26 mouse cellular contexts compared by ENCODE assay signal in the genomic region with DNA sequence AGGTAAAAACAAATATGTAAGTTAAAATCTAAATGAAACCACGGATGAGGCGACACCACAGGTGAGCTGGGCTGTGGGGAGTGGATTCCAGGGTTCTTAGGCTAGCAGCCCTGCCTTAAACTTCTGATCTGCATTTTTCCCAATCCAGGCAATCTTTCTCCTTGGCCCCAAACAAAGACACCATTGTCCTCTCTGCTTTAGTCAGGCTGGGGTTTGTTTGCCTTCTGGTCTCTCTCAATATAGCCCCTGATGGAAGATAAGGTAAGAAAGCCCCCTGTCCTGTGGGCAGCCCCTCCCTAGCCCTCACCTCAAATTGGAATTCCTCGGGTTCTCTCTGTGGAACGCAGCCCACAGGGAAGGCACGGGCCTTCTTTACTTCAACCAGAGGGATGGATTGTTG. TPM values are rescaled to one million over a fixed set of nuclear protein-coding genes. Genes with fewer than 3 reads are reported as not detected.
A peak's percentile ranks its signal among the peaks of the same experiment; 100 is the strongest.
DNase-seq lines count a peak whose midpoint lies in the region; ATAC-seq and TF ChIP-seq lines count a peak whose summit lies in the region.
"Had no signal": no experiment of that assay in that cellular context is flagged by ENCODE, and none has a peak within 500 bp of the region (broad histone marks: within the 10 kb centered on the region; RNA-seq: fewer than 3 reads in every experiment).

No protein-coding gene starts in this region.

- no peak overlapping the region for H3K27ac ChIP-seq in hindbrain, embryonic 11.5 days (ENCODE audit: low read depth, low read length)
- H3K27ac ChIP-seq in hindbrain, embryonic 16.5 days (ENCODE audit: low read depth, low read length), result no peak overlapping the region
- H3K27ac ChIP-seq in lung, embryonic 15.5 days, result peak overlapping the region; percentile 51
- no peak overlapping the region for H3K27ac ChIP-seq in lung, postnatal 0 days (ENCODE audit: low read length)
- H3K27ac ChIP-seq: heart, embryonic 15.5 days; limb, embryonic 15.5 days; liver, embryonic 15.5 days had no signal

- TF ChIP-seq CTCF in lung, postnatal 0 days (IDR thresholded peaks at IDR 0.05), result no peak
- TF ChIP-seq CTCF in E14TG2a.4 (conservative IDR thresholded peaks at IDR 0.05; ENCODE audit: low read length), result no peak

- peak; percentile 12; the same call in 1 of the 2 replicates for ATAC-seq in hindbrain, embryonic 11.5 days (ENCODE audit: low FRiP score)
- no peak for ATAC-seq in hindbrain, embryonic 16.5 days
- peak; percentile 34; the same call in 1 of the 2 replicates for ATAC-seq in lung, embryonic 15.5 days (ENCODE audit: borderline replicate concordance, extremely low read depth, low FRiP score, low TSS enrichment)
- no peak for ATAC-seq in lung, postnatal 0 days
- ATAC-seq: activated CD4-positive, CD25-positive, alpha-beta regulatory T cell, adult 4 months; forebrain, embryonic 14.5 days; Patski had no signal

- no peaks in the 10 kb centered on the region for H3K36me3 ChIP-seq in hindbrain, embryonic 11.5 days (ENCODE audit: control insufficient read depth, insufficient read depth, low read length)
- H3K36me3 ChIP-seq in hindbrain, embryonic 16.5 days (ENCODE audit: control insufficient read depth, insufficient read depth, low read length), result no peaks in the 10 kb centered on the region
- H3K36me3 ChIP-seq in lung, embryonic 15.5 days, result 0 out of 2 replicates have a peak, but pooled peaks cover 2% of the 10 kb centered on the region
- no peaks in the 10 kb centered on the region for H3K36me3 ChIP-seq in lung, postnatal 0 days (ENCODE audit: insufficient read depth, low read length)
- H3K36me3 ChIP-seq in E14TG2a.4 (ENCODE audit: insufficient read depth, low read length), result no peaks in the 10 kb centered on the region
- H3K36me3 ChIP-seq: heart, embryonic 15.5 days; limb, embryonic 15.5 days; liver, embryonic 15.5 days had no signal

- no peak overlapping the region for H3K4me3 ChIP-seq in hindbrain, embryonic 11.5 days (ENCODE audit: low read depth, low read length)
- no peak overlapping the region for H3K4me3 ChIP-seq in hindbrain, embryonic 16.5 days (ENCODE audit: low read length)
- no peak overlapping the region for H3K4me3 ChIP-seq in lung, embryonic 15.5 days
- H3K4me3 ChIP-seq in lung, postnatal 0 days (ENCODE audit: low read depth, low read length), result no peak overlapping the region
- 0 out of 2 replicates have a peak overlapping the region, but pooled peaks have one; percentile 3 for H3K4me3 ChIP-seq in E14TG2a.4 (replicated peaks; ENCODE audit: low read length)
- H3K4me3 ChIP-seq: heart, embryonic 15.5 days; limb, embryonic 15.5 days; liver, embryonic 15.5 days had no signal

- no peaks in the 10 kb centered on the region for H3K4me1 ChIP-seq in hindbrain, embryonic 11.5 days (replicated peaks; ENCODE audit: control insufficient read depth, insufficient read depth, low read length)
- no peaks in the 10 kb centered on the region for H3K4me1 ChIP-seq in hindbrain, embryonic 16.5 days (ENCODE audit: control insufficient read depth, insufficient read depth, low read depth, low read length)
- no peaks in the 10 kb centered on the region for H3K4me1 ChIP-seq in lung, embryonic 15.5 days
- H3K4me1 ChIP-seq in lung, postnatal 0 days (ENCODE audit: insufficient read depth, low read depth, low read length), result no peaks in the 10 kb centered on the region
- H3K4me1 ChIP-seq in E14TG2a.4 (replicated peaks; ENCODE audit: low read depth, low read length), result peaks cover 47% of the 10 kb centered on the region
- H3K4me1 ChIP-seq: heart, embryonic 15.5 days had no signal

- H3K9me3 ChIP-seq in hindbrain, embryonic 11.5 days (ENCODE audit: control insufficient read depth, low read length), result no peaks in the 10 kb centered on the region
- H3K9me3 ChIP-seq in hindbrain, embryonic 16.5 days (ENCODE audit: control insufficient read depth, low read length), result no peaks in the 10 kb centered on the region
- H3K9me3 ChIP-seq in lung, embryonic 15.5 days, result no peaks in the 10 kb centered on the region
- no peaks in the 10 kb centered on the region for H3K9me3 ChIP-seq in lung, postnatal 0 days (ENCODE audit: low read length)
- no peaks in the 10 kb centered on the region for H3K9me3 ChIP-seq in E14TG2a.4 (ENCODE audit: low read length)
- H3K9me3 ChIP-seq: heart, embryonic 15.5 days; limb, embryonic 15.5 days; liver, embryonic 15.5 days had no signal

- no peaks in the 10 kb centered on the region for H3K27me3 ChIP-seq in hindbrain, embryonic 11.5 days (ENCODE audit: control insufficient read depth, insufficient read depth, low read length)
- no peaks in the 10 kb centered on the region for H3K27me3 ChIP-seq in hindbrain, embryonic 16.5 days (replicated peaks; ENCODE audit: control insufficient read depth, insufficient read depth, low read length)
- no peaks in the 10 kb centered on the region for H3K27me3 ChIP-seq in lung, embryonic 15.5 days
- H3K27me3 ChIP-seq in lung, postnatal 0 days (replicated peaks; ENCODE audit: insufficient read depth, low read length), result no peaks in the 10 kb centered on the region
- no peaks in the 10 kb centered on the region for H3K27me3 ChIP-seq in E14TG2a.4 (ENCODE audit: insufficient read depth, low read length)
- H3K27me3 ChIP-seq: heart, embryonic 15.5 days; limb, embryonic 15.5 days; liver, embryonic 15.5 days; Patski had no signal

- 35% methylated on average over 5 of the region's 5 CpGs for WGBS in hindbrain, embryonic 11.5 days
- WGBS in hindbrain, embryonic 16.5 days, result 39% methylated on average over 5 of the region's 5 CpGs
- 54% methylated on average over 5 of the region's 5 CpGs for WGBS in lung, embryonic 15.5 days
- 47% methylated on average over 5 of the region's 5 CpGs for WGBS in lung, postnatal 0 days

- TF ChIP-seq EP300 in lung, postnatal 0 days (IDR thresholded peaks at IDR 0.05), result no peak

- H3K9ac ChIP-seq in hindbrain, embryonic 11.5 days (ENCODE audit: low read depth, low read length), result no peak overlapping the region
- no peak overlapping the region for H3K9ac ChIP-seq in hindbrain, embryonic 16.5 days (ENCODE audit: low read depth, low read length)
- no peak overlapping the region for H3K9ac ChIP-seq in lung, embryonic 15.5 days
- H3K9ac ChIP-seq in lung, postnatal 0 days (replicated peaks; ENCODE audit: low read depth), result no peak overlapping the region
- H3K9ac ChIP-seq: heart, embryonic 15.5 days; limb, embryonic 15.5 days; liver, embryonic 15.5 days had no signal

- H3K4me2 ChIP-seq in hindbrain, embryonic 11.5 days (replicated peaks; ENCODE audit: low read depth, low read length), result no peak overlapping the region
- no peak overlapping the region for H3K4me2 ChIP-seq in hindbrain, embryonic 16.5 days (ENCODE audit: low read length)
- H3K4me2 ChIP-seq in lung, embryonic 15.5 days, result no peak overlapping the region
- no peak overlapping the region for H3K4me2 ChIP-seq in lung, postnatal 0 days (replicated peaks; ENCODE audit: low read depth, low read length)
- H3K4me2 ChIP-seq: heart, embryonic 15.5 days; limb, embryonic 15.5 days; liver, embryonic 15.5 days had no signal

- peak; percentile 14 for DNase-seq in hindbrain, embryonic 11.5 days (ENCODE audit: low spot score)
- DNase-seq in lung, postnatal 0 days (ENCODE audit: low spot score), result no peak
- DNase-seq in R1 (ENCODE audit: low read depth, low spot score), result peak; percentile 55
- no peak for DNase-seq in adrenal gland, postnatal 36 days
- no peak for DNase-seq in frontal cortex, adult 2 months (ENCODE audit: extremely low spot score in 1 of 2, low spot score in 1 of 2)
- DNase-seq: adrenal gland, postnatal 10 days; cerebellum, postnatal 10 days; embryo, embryonic 11 days; gastrocnemius, postnatal 14 days; heart, adult 18-20 months; heart, postnatal 4 days; kidney, postnatal 14 days; lung, postnatal 4 days; right cerebral cortex, postnatal 4 days; thymus, postnatal 25 days had no signal

RNA-seq across cellular contexts. Expression of a gene that starts 21.7 kb away (rescaled TPM):
- 0.25 and 0.28 TPM in 2 replicates for polyA plus RNA-seq in hindbrain, embryonic 11.5 days (2014; fragmentation: Nextera tagmentation; extraction: Ambion mirVana)
- 0.10 TPM in 1 of 2 replicates, not detected in the other for polyA plus RNA-seq in hindbrain, embryonic 16.5 days (2015; fragmentation: Nextera tagmentation; extraction: Ambion mirVana)
- polyA plus RNA-seq in lung, embryonic 15.5 days (2015; fragmentation: Nextera tagmentation; extraction: Ambion mirVana), result 4.8 and 5.5 TPM in 2 replicates
- 3.9 and 4.0 TPM in 2 replicates for polyA plus RNA-seq in lung, postnatal 0 days (2015; fragmentation: Nextera tagmentation; extraction: Ambion mirVana)
- total RNA-seq in adrenal gland, postnatal 36 days (2021), result not detected
- polyA plus RNA-seq in frontal cortex, adult 2 months (2012; rRNA removed), result 6.1 and 8.3 TPM in 2 replicates
- total RNA-seq: adrenal gland, postnatal 10 days; gastrocnemius, postnatal 14 days; heart, adult 18-20 months; heart, postnatal 4 days; neutrophil, adult 5-6 weeks had no signal
- polyA plus RNA-seq: activated CD4-positive, CD25-positive, alpha-beta regulatory T cell, adult 4 months; forebrain, embryonic 14.5 days; liver, embryonic 15.5 days; Patski had no signal

RNA-seq across cellular contexts. Expression of a gene that starts 39.6 kb away (rescaled TPM):
- polyA plus RNA-seq in hindbrain, embryonic 11.5 days (2014; fragmentation: Nextera tagmentation; extraction: Ambion mirVana), result 104 and 108 TPM in 2 replicates
- 68.0 and 72.8 TPM in 2 replicates for polyA plus RNA-seq in hindbrain, embryonic 16.5 days (2015; fragmentation: Nextera tagmentation; extraction: Ambion mirVana)
- polyA plus RNA-seq in lung, embryonic 15.5 days (2015; fragmentation: Nextera tagmentation; extraction: Ambion mirVana), result 108 and 116 TPM in 2 replicates
- 61.2 and 68.5 TPM in 2 replicates for polyA plus RNA-seq in lung, postnatal 0 days (2015; fragmentation: Nextera tagmentation; extraction: Ambion mirVana)
- 100 to 1,000 TPM in 1 of 2 experiments, 10 to 100 TPM in 1; 93.4 to 105 TPM for total RNA-seq in adrenal gland, postnatal 36 days (2021)
- 74.7 and 83.1 TPM in 2 replicates for polyA plus RNA-seq in frontal cortex, adult 2 months (2012; rRNA removed)

RNA-seq across cellular contexts. Expression of a gene that starts 39.8 kb away (rescaled TPM):
- 15.8 and 17.2 TPM in 2 replicates for polyA plus RNA-seq in hindbrain, embryonic 11.5 days (2014; fragmentation: Nextera tagmentation; extraction: Ambion mirVana)
- 12.4 and 14.9 TPM in 2 replicates for polyA plus RNA-seq in hindbrain, embryonic 16.5 days (2015; fragmentation: Nextera tagmentation; extraction: Ambion mirVana)
- polyA plus RNA-seq in lung, embryonic 15.5 days (2015; fragmentation: Nextera tagmentation; extraction: Ambion mirVana), result 24.2 and 25.9 TPM in 2 replicates
- 6.8 and 8.1 TPM in 2 replicates for polyA plus RNA-seq in lung, postnatal 0 days (2015; fragmentation: Nextera tagmentation; extraction: Ambion mirVana)
- 10 to 100 TPM; 20.4 to 21.7 TPM for total RNA-seq in adrenal gland, postnatal 36 days (2021)
- 5.9 and 6.0 TPM in 2 replicates for polyA plus RNA-seq in frontal cortex, adult 2 months (2012; rRNA removed)

RNA-seq across cellular contexts. Expression of a gene that starts 58.5 kb away (rescaled TPM):
- 30.8 and 31.0 TPM in 2 replicates for polyA plus RNA-seq in hindbrain, embryonic 11.5 days (2014; fragmentation: Nextera tagmentation; extraction: Ambion mirVana)
- 23.2 and 29.5 TPM in 2 replicates for polyA plus RNA-seq in hindbrain, embryonic 16.5 days (2015; fragmentation: Nextera tagmentation; extraction: Ambion mirVana)
- 38.9 and 43.4 TPM in 2 replicates for polyA plus RNA-seq in lung, embryonic 15.5 days (2015; fragmentation: Nextera tagmentation; extraction: Ambion mirVana)
- polyA plus RNA-seq in lung, postnatal 0 days (2015; fragmentation: Nextera tagmentation; extraction: Ambion mirVana), result 19.1 and 21.9 TPM in 2 replicates
- 10 to 100 TPM; 21.4 to 29.6 TPM for total RNA-seq in adrenal gland, postnatal 36 days (2021)
- 33.0 TPM in 2 replicates for polyA plus RNA-seq in frontal cortex, adult 2 months (2012; rRNA removed)

RNA-seq across cellular contexts. Expression of a gene that starts 58.5 kb away (rescaled TPM):
- polyA plus RNA-seq in hindbrain, embryonic 11.5 days (2014; fragmentation: Nextera tagmentation; extraction: Ambion mirVana), result 0.94 and 1.9 TPM in 2 replicates
- 1.3 and 2.2 TPM in 2 replicates for polyA plus RNA-seq in hindbrain, embryonic 16.5 days (2015; fragmentation: Nextera tagmentation; extraction: Ambion mirVana)
- 3.3 TPM in 1 of 2 replicates, not detected in the other for polyA plus RNA-seq in lung, embryonic 15.5 days (2015; fragmentation: Nextera tagmentation; extraction: Ambion mirVana)
- polyA plus RNA-seq in lung, postnatal 0 days (2015; fragmentation: Nextera tagmentation; extraction: Ambion mirVana), result 1.6 and 2.5 TPM in 2 replicates
- total RNA-seq in adrenal gland, postnatal 36 days (2021), result 1 to 10 TPM; 3.2 to 6.4 TPM
- polyA plus RNA-seq in frontal cortex, adult 2 months (2012; rRNA removed), result 0.76 and 1.8 TPM in 2 replicates
- total RNA-seq: neutrophil, adult 5-6 weeks had no signal
- polyA plus RNA-seq: brain, embryonic 14.5 days had no signal

Comparison
In these comparisons a context has a peak if more than half of its experiments do, and no peak if none do; other contexts are left out.
1. ATAC-seq: peak in hindbrain, embryonic 11.5 days (single experiment) and lung, embryonic 15.5 days (single experiment); none in hindbrain, embryonic 16.5 days (single experiment) and lung, postnatal 0 days (single experiment).
2. DNase-seq: peak in hindbrain, embryonic 11.5 days (single experiment) and R1 (single experiment); none in lung, postnatal 0 days (single experiment), adrenal gland, postnatal 36 days (0 of 2) and frontal cortex, adult 2 months (0 of 2).